Mouse (Mus musculus): ENCODE measurements around the gene Tmem126b.

DNA sequence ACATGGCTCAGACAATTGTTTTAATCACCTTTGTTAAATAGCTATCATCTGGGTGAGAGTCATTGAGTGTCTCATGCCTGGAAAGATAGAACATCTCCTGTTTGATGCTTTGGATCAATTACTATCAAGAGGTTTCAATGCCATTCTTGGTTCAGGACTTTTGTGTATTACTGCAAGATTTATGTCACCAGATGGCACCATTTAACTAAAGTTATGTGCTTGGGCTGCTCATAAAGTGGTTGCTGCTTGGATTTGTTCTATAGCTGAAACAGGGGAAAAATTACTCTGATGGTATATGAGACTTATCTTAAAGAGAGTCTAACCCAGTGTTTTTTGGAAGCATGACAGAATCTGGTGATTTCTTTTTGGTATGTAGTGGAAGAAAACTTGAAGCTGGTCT, 36.5 kb upstream of the Tmem126b start:
- TF ChIP-seq POLR2A (IDR thresholded peaks at IDR 0.05; ENCODE audit: borderline replicate concordance, insufficient read depth, low read length) (no peak), CTCF (IDR thresholded peaks at IDR 0.05; ENCODE audit: borderline replicate concordance, insufficient read depth, low read depth, low read length) (no peak)
